12 mouse cellular contexts compared by ENCODE assay signal in the genomic region with DNA sequence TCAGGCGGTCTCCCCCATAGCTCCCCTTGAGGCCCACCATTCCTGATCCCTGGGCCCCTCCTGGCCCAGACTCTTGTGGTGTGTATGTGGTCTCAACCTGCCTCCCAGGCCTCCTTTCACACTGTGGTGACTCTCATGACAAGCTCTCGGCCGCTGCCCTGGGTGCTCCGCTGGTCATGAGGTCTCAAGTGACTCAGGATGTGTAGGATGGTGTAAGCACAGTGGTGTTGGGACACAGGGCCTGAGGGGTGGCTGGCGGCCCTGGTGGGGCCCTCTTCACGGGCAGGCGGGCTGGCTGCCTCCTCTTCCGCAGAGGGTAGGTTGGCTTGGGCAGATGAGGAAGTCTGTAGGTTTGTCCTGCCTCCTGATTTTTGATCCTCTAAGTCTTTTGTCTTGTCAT.
DNase-seq lines count a peak whose midpoint lies in the region; TF ChIP-seq lines count a peak whose summit lies in the region.
"Had no signal": no experiment of that assay in that cellular context is flagged by ENCODE, and none has a peak within 500 bp of the region (broad histone marks: within the 10 kb centered on the region; RNA-seq: fewer than 3 reads in every experiment).

No protein-coding gene starts in this region.

- no peak for TF ChIP-seq CTCF in bone marrow, adult 2 months (IDR thresholded peaks at IDR 0.05; ENCODE audit: control insufficient read depth, insufficient read depth, low read length)
- TF ChIP-seq CTCF in lung, adult 2 months (IDR thresholded peaks at IDR 0.05; ENCODE audit: insufficient read depth, low read length), result no peak

- peaks cover 6% of the 10 kb centered on the region for H3K4me1 ChIP-seq in bone marrow, adult 2 months (ENCODE audit: control insufficient read depth, insufficient read depth, low read length)
- no peaks in the 10 kb centered on the region for H3K4me1 ChIP-seq in lung, adult 2 months (ENCODE audit: control insufficient read depth, insufficient read depth, low read length)

- H3K4me3 ChIP-seq in bone marrow, adult 2 months (replicated peaks; ENCODE audit: control insufficient read depth, low read depth, low read length), result no peak overlapping the region
- H3K4me3 ChIP-seq in lung, adult 2 months (replicated peaks; ENCODE audit: extremely low read depth, low read depth, low read length), result no peak overlapping the region
- H3K4me3 ChIP-seq: forebrain, embryonic 13.5 days had no signal

- peak overlapping the region; percentile 90 for H3K27ac ChIP-seq in bone marrow, adult 2 months (ENCODE audit: control insufficient read depth, insufficient read depth, low read depth, low read length, poor library complexity)
- H3K27ac ChIP-seq: forebrain, embryonic 13.5 days had no signal

- no peaks in the 10 kb centered on the region for H3K36me3 ChIP-seq in splenic B cell, adult 2 months (ENCODE audit: control insufficient read depth, insufficient read depth, low read length, poor library complexity, severe bottlenecking)

- no peaks in the 10 kb centered on the region; the same call in 1 of the 2 replicates for H3K27me3 ChIP-seq in splenic B cell, adult 2 months (ENCODE audit: control insufficient read depth, insufficient read depth, low read length, poor library complexity, severe bottlenecking)
- H3K27me3 ChIP-seq: forebrain, embryonic 13.5 days had no signal

- TF ChIP-seq POLR2A in bone marrow, adult 2 months (IDR thresholded peaks at IDR 0.05; ENCODE audit: borderline replicate concordance, control insufficient read depth, low read depth, low read length), result no peak
- TF ChIP-seq POLR2A in lung, adult 2 months (IDR thresholded peaks at IDR 0.05; ENCODE audit: borderline replicate concordance, extremely low read depth, low read depth, low read length), result no peak

- DNase-seq in layer of hippocampus, adult 9-11 months, result peak; percentile 34
- no peak for DNase-seq in layer of hippocampus, postnatal 10 days (ENCODE audit: low spot score in 2 of 2)
- peak; percentile 6 for DNase-seq in lung, adult 2 months
- DNase-seq in splenic B cell, adult 2 months (ENCODE audit: low read depth, low spot score), result peak; percentile 20
- no peak for DNase-seq in adrenal gland, adult 2 months
- no peak for DNase-seq in c-Kit-positive CD71-positive TER-119-positive erythroid progenitor cells, embryonic 14.5 days (ENCODE audit: low spot score)
- DNase-seq in gastrocnemius, postnatal 25 days, result no peak
- DNase-seq: cerebellum, adult 11 months; gastrocnemius, postnatal 10 days; left cerebral cortex, postnatal 4 days had no signal

- 49% methylated on average over 8 of the region's 8 CpGs for WGBS in bone marrow, adult 2 months
- WGBS in lung, adult 2 months, result 77% methylated on average over 8 of the region's 8 CpGs

Comparison
In these comparisons a context has a peak if more than half of its experiments do, and no peak if none do; other contexts are left out.
1. DNase-seq: peak in layer of hippocampus, adult 9-11 months (single experiment), lung, adult 2 months (single experiment) and splenic B cell, adult 2 months (single experiment); none in layer of hippocampus, postnatal 10 days (0 of 2), adrenal gland, adult 2 months (single experiment), c-Kit-positive CD71-positive TER-119-positive erythroid progenitor cells, embryonic 14.5 days (single experiment) and gastrocnemius, postnatal 25 days (single experiment).